Mouse (Mus musculus): ENCODE results near the gene Slc16a10.
"Not testable (repeated sequence)": the region's sequence is repeated elsewhere in the genome, so short reads cannot be mapped to it uniquely, and the experiment has no call there.

Slc16a10 gene

DNA sequence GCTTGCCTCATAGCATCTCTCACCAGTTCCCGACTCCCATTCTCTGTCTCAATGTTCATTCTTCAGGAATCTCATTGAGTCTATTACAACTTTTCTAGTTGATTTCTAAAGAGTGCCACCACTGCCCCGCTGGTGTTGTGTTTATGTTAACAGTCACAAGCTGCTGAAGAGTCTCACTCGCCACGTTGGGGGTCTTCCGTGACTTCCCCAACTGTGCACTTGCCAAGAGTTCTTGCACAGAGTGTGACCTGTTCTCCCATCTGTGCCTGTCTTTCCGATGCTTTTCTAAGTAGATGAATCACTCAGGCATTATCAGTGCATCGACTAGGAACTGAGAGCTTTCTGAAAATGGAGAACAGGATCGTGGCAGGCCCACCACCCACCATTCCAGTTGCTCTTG lies 114.0 kb downstream of the Slc16a10 start:
- DNase-seq (ENCODE audit: extremely low read depth, low read depth) = no peak

DNA sequence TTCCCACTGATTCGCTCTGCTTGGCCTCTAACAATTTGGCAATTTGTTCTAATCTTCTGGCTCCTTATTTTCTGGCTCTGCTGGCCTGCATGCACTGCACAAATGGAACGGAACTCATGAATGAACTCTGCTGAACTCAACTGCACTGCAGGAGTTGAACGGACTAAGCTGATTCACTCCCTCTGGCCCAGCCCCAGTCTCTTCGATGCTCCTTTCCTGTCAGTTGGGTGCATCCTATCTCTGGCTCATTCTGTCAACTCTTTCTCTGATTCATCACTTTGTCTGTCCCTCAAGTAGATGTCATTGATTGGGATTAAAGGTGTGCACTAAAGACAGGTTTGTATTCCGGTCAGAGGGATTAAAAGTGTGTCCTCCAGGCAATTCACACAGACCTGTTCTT lies 115.5 kb downstream of the Slc16a10 start:
- DNase-seq (ENCODE audit: extremely low read depth, low read depth) = no peak

DNA sequence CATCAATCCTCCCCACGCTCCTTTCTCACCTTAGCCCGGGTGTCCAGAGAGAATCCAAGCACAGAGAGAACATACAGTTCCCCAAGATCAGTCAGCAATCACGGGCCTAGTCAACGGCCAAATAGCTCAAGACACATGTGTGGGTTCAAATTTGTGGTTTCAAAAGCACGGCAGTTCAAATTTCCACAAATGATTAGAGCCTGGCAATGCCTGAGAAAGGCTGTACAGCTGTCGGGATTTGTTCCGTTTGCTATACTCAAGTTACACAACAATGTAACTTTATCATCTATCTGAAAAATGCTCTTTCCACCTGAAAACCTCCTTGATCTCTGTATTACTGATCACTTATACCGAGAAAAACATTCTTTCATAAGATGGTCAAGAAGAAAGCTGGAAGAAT lies 116.5 kb downstream of the Slc16a10 start:
- no peak for DNase-seq (ENCODE audit: extremely low read depth, low read depth)

GRCm38 (mm10) chr10:40024554-40025428 lies 117.3 kb downstream of the Slc16a10 start, which contains the start of gene Mfsd4b1:
Gene Mfsd4b1 (minus strand): TSS chr10:40025268.
- DNase-seq (ENCODE audit: extremely low read depth, low read depth) = no peak

GRCm38 (mm10) chr10:40020401-40020800 lies 121.7 kb downstream of the Slc16a10 start:
- no peak for DNase-seq (ENCODE audit: extremely low read depth, low read depth)

- DNase-seq (ENCODE audit: extremely low read depth, low read depth) = no peak
Observed at GRCm38 (mm10) chr10:40019492-40019891, 122.6 kb downstream of the Slc16a10 start.

GRCm38 (mm10) chr10:40018261-40018860 lies 123.7 kb downstream of the Slc16a10 start:
- DNase-seq (ENCODE audit: extremely low read depth, low read depth) = no peak

GRCm38 (mm10) chr10:40009591-40009990 lies 132.5 kb downstream of the Slc16a10 start:
- DNase-seq (ENCODE audit: extremely low read depth, low read depth) = no peak

DNA sequence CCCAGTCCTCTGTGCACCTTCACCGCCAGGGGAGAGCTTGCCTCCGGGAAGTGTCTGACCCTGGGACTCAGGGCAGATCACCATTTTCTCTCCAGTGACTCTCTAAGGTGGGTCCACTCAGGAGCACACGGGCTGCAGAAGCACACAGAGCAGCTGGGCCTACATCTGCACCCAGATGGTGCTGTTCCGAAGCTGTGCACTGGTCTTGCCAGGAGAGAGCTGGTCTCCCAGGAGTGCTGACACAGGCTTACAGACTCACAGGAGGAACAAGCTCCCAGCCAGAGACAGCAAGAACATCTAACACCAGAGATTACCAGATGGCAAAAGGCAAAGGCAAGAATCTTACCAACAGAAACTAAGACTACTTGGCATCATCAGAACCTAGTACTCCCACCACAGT lies 133.2 kb downstream of the Slc16a10 start:
- DNase-seq (ENCODE audit: extremely low read depth, low read depth) = not testable (repeated sequence)

DNA sequence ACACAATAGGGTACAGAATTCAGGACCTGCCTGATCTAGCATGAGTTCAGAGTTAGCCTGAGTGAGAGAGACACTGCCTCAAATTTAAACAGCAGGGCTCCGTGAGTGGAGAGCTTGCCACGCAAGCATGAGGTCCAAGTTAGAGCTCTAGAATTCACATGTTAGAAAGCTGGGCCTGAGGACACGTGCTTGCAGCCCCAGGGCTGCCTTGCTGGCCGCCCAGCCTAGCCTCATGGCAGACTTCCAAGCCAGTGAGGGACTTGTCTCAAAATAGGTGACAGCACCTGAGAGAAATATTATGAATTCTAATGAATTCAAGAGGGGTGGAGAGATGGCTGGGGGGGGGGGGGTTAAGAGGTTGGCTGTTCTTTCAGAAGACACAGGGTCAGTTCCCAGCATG lies 134.1 kb downstream of the Slc16a10 start:
- no peak for DNase-seq (ENCODE audit: extremely low read depth, low read depth)

DNA sequence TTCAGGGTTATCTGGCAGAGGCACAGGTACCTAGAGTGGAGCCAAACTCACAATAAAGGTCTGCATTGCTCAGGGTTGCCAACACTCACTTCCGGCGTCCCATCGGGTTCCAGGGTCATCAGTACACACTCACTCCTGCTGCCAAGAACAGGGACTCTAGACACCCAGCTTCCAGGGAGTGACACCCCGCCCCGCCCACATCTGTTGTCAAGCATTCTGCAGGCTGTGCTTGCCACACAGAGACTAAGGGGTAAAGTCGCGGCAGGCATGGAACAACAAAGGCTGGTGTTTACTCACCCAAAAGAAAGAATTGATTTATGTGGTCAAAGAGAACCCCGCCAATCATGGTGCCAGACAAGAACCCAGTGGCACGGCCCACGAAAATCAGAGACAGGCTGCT lies 135.1 kb downstream of the Slc16a10 start:
- DNase-seq (ENCODE audit: extremely low read depth, low read depth) = no peak

DNA sequence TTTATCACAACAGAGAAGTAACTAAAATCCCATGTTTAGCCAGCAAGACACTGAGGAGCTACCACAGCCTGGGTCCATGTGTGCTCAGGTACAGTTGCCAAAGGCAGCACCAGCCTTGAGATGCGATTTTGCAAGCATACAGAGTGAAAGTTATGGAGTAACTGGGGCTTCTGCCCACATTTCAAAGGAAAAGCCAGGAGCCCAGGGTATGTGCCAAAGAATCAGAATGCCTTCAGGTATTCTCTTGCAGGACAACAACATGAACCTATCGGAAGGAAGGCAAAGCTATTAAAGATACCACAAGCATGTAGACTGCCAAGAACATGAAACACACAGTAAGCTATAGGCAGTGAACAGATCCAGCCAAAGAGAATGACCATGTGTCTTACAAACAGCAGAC lies 141.3 kb downstream of the Slc16a10 start:
- no peak for DNase-seq (ENCODE audit: extremely low read depth, low read depth)

- no peak for DNase-seq (ENCODE audit: extremely low read depth, low read depth)
Observed at GRCm38 (mm10) chr10:39991155-39991554, 150.9 kb downstream of the Slc16a10 start.

- no peak for DNase-seq (ENCODE audit: extremely low read depth, low read depth)
Observed at GRCm38 (mm10) chr10:39986466-39986865, 155.6 kb downstream of the Slc16a10 start, which contains the start of gene Mfsd4b5. Gene Mfsd4b5 (minus strand): TSS chr10:39986646.

All from MEL-GATA-1-ER (cell line).